Mouse (Mus musculus) right cerebral cortex, postnatal 10 days (tissue): ENCODE data around the gene Zfp385a.
A peak's percentile ranks its signal among the peaks of the same experiment; 100 is the strongest.

Experiments
- DNase-seq, 2 experiments: peaks; one replicate each; pipeline ENCODE4 v3.0.0; 2021; ENCODE audit warnings: low spot score in 2 of 2

Gene Zfp385a

DNA sequence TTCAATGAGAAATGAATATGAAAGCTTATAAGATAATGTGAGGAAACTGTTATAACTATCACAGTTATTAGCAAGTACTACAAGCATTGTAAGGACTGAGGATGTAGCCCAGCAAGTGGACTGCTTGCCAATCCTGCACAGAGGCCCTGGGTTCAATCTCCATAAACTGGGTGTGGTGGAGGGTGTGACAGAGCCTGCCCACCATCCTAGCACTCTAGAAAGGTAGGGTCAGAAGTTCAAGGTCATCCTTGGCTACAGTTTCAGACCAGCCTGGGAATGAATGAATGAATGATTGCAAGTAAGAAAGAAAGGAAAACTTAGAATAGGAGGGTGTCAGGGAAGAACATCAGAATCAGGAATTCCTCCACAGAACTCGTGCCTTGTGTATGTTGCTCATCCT lies 23.9 kb upstream of the Zfp385a start:
- DNase-seq, result no peak

DNA sequence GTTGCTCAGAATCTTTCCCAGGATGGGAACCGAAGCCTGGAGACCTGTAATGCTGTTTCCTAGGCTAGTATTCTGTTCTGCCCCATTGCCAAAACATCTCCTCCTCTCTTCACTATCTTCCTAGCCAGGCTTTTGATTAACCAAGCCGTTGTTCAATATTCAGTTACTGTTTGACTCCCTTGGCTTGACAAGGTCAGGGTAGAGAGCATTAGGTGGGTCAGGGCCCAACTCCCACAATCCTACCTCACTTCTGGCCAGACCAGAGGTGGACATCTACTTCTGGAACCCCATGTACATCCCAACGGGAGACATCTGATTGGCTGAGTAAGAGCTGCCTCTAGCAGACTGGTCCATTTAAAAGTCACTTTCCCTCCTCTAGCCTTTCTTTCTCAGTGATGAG lies 23.1 kb upstream of the Zfp385a start:
- DNase-seq, result no peak

DNA sequence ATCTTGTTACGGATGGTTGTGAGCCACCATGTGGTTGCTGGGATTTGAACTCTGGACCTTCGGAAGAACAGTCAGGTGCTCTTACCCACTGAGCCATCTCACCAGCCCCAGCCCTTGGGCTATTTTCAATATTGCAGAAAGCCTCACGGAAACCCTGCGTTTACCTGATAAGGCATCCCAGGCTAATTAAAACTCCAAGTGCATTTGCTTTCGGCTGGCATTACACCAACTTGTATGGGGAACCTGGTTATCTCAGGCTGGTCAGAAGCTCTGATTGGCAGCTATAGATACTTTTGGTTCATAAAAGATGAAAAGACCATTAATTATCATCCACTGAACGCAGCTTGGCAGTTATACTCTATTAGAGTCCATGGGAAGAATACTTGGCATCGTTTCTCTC lies 22.4 kb upstream of the Zfp385a start:
- no peak for DNase-seq

DNA sequence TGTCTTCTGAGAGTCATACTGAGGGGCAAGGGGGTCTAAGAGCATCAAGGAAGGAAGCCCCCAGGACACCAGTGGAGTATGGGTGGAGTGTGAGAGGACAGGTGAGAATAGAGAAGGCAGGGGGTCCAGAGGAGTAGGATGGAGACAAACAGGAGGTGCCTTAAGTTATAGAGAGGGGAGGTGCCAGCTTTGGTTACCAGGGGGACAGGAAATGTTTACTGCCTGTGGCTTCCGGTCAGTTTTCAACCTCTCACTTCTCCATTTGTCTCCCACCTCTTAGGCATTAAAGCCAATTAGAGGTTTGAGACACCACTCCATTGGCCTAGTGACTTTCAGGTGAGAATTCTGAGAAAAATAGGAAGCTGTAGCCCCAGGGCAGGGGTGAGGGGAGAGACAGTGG lies 21.4 kb upstream of the Zfp385a start:
- DNase-seq, result no peak

DNA sequence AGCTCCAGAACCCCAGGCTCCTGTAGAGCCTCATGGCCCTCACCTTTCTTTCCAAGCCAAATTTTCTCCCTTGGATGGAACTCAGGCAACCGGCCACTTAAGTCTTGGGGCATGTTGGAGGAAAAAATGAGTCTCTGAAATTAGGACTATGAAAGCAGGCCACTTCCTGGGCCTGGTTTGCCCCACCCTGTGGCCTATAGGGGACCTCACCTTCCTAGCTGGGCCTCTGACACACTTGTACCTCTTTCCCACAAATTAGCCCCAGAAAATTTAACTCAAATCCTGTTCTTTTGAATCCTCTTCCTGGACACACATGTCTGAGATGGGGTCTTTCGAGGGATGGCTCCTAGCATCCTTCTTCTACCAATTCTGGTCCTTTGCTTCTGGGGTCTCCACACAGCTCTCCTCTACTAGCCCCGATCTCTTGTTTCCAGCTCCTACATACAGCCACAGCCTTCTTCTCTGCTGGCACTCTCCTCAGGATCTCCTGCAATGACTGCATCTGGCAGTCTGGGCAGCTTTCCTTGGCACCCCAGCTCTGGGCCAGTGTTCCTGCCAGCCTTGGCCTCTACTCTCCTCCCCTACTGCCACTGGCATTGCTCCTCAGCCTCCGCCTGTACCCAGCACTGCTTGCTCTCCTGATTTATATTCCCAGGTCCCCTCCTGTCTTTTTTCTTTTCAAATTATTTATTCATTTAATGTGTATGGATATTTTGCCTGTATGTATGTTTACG lies 20.1 kb upstream of the Zfp385a start:
- DNase-seq, result peak; percentile 75 to 77

DNA sequence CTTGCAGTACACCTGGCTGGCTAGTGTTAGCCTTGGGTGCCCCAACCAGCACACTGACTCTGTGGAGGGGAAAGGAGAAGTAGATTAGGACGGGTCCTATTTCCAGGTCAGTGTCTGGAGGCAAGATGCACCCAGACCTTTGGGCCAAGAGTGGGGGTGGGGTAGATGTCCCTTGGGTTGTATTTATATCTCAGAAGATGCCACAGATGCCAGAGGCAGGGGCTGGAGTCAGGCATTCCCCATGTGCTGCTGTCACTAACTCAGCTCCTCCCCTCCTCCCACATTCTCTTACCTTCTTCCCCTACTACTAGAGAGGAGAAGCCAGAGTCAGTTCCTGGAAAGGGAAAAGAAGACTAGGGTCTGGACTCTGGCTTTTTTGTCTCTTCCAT lies 19.2 kb upstream of the Zfp385a start:
- no peak for DNase-seq

DNA sequence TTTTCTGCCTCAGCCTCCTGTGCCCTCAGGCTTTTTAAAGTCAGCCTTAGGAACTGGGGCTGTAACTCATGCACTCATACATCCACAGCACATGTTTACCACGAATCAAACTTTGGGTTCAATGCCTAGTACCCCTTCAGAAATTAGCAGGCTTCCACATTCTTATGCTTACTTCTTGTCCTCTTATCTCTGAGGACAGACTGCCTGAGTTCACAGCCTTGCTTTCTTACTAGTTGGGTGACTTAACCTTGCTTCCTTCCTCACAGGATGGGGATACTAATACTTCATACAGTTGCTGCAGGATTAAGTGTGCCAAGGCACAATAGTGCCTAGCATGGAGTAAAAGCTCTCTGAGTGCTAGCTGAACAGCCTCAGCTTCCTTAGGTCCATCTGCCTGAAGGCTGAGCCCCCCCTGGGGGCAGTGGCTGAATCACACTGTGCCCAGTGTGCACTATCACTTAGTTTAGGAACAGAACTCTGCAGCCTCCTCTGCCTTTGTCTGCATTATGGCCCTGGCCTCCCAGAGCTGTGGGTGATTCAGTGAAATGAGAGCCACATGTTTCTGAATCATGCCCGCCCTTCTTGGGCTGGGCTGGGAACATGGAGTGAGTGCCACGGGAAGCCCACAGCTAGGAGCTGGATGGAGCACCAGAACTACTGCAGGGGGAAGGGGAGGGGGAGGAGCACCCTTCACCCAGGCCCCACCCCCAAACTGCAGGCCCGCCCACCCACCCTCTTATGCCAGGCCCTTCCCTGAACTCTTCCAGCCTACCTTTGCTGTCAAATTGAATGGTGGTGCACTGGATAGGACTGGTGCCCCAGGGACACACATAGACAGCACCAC lies 18.6 kb upstream of the Zfp385a start:
- no peak for DNase-seq

DNA sequence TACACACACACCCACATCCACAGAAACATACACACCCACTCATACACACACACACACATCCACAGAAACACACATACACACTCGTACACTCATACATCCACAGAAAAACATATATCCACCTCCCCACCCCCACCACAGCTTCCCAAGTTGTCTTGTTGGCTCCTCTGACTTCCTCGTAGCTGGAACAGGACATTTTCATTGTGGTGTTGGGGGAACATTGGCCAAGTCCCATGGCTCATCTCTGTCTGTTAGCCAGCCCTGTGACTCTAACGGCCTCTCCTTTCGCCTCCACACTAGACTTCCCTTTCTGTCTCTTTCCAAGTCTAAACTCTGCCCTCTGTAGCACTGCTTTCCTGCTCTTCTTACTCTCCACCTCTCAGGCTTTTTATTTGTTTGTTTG lies 17.9 kb upstream of the Zfp385a start:
- no peak for DNase-seq

DNA sequence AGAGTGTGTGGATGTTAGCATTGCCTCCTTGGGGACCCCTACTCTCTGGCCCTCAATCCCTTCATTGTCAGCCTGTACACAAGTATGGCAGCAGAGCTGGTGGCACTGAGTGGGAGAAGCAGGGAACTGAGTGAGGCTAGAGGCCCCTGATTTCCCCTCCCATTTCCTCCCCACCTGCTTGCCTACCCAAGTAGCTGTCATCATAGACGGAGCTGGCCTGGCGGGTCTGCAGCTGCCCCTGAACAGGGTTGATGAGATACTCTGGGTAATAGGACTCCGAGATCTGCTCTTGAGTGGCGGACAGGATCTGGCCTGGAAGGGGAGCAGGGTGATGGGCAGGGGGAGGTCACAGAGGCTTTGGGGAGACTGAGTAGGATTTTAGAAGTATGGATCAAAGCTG lies 16.2 kb upstream of the Zfp385a start:
- no peak for DNase-seq

DNA sequence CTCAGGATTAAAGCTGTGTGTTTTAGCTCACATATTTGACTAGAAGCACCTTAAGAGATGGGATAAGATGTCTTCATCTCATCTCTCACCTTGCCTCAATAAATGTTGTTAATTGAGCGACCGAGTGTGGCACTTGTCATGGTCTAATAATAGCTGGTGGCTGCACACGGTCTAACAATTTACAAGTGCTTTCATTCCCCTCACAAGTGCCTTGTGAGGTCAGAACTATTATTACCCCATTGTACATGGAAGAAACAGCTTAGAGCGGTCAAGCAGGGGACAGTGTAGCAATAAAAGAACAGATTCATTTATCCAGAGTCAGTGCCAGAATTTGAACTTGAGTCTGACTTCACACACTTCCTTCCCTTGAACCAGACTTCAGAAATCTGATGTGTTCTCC lies 15.5 kb upstream of the Zfp385a start:
- no peak for DNase-seq

DNA sequence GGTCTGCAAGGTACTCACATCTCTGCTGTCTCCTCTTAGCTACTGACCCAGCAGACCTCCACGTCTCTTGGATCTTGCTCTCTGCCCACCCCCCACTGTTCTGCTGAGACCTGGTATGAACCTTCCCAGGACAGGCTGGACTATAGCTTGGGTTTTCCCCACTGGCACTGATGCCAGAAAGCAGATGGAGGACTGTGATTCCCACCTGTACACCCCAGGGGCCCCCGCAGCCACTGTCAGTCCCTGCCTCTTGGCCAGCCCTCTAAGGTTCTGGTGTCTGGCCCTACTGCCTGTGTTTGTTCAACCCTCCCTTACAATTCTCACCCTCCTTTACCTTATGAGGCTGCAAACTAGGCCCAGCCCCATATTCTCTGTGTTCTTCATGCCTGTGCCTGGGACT lies 14.8 kb upstream of the Zfp385a start:
- no peak for DNase-seq

DNA sequence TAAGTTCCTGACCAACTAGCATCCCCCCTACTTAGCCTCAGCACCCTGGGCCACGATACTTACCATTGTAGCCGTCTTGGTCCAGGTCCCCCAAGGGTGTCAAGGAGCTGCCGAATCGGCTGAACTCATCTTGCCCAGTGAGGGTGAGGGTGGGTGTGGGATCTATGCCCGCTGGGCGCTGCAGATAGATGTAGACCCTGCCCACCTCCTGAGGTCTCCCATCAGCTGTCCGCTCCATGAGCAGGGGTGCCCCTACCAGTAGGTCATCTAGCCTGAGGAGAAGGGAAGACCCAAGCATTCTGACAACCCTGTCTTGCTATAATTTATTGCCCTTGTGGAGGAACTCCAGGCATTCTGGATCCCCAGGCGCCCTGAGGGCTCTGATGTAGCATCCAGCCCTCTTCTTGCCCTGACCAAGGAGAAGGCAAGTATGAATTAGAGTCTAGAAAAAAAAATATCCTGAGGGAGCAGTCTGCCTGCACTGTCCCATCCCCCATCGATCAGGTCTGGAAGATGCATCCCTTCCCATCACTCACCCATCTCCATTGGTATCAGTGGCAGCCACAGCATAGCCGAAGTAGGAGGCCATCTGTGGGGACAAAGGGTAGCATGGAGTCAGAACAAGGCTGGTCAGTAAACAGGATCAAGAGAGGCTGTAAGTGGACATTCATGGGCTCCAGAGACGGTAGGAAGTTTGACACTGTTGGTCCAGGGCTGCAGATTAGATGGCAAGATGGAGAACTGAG lies 13.8 kb upstream of the Zfp385a start:
- DNase-seq, result no peak

DNA sequence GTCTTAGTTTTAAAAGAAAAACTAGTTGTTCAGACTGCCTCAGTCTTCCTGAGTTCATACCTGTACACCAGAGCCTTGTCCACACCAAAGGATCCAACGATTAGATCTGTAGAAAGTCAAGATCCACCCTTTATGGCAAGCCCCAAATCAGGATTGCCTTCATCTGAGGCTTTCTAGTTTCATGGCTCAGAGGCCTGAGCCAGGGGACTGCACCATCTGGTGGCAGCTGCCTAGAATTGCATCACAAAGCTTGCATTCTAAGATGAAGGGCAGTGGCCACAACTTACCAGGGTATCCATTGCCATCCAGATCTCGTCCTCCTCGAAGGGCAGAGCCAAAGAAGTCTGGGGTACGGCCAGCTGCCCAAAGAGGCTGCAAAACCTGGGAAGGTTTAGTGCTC lies 13.0 kb upstream of the Zfp385a start:
- peak; percentile 54 to 70 for DNase-seq

DNA sequence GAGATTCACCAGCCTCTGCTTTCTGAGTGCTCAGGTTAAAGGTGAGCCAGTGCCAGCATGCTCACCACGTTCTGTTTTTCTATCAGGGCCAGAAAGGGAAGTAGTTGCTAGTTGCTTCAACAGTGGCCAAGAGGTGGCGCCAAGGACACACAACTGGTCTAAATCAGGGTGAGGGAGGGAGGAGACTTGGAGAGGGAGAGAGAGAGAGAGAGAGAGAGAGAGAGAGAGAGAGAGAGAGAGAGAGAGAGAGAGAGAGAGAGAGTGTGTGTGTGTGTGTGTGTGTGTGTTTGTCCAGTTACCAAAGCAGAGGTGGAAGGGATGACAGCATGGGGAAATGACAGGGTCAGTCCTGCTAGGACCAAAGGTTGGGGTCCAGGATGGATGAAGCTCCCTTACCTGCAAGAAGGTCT lies 7.4 kb upstream of the Zfp385a start:
- peak; percentile 73 to 82 for DNase-seq

DNA sequence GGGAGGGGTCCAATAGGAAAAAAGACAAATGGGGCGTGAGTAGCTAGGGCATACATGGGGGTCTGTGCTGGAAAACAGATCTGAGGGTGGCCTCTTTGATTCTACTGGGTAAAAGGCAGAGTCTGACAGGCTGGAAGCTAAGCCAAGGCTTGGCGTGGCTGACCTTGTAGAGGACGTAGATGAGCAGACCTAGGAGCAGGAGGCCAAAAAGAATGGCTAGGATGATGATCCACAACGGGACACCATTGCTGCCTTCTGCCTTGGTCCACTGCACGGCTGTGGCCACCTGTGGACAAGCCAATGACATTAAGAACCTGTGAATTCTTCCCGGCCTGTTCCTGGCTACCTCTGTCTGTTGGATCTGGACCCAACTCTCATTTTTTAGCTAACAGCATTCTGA lies 5.9 kb upstream of the Zfp385a start:
- DNase-seq, result no peak

DNA sequence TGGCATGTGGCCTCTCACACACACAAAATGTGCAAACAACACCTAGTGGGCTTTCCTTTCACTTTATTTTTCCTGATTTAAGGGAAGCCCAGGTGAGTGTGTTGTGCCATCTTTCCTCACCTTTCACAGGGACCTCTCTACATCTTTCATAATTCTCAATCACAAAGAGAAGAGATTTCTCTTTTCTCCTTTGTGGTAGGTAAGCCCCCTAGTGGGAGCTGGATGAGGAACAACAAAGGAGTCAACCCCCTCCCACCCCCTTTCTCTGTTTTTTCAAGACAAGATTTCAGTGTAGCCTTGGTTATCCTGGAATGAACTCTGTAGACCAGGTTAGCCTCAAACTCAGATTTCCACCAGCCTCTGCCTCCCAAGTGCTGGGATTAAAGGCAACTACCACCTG lies 3.7 kb upstream of the Zfp385a start:
- no peak for DNase-seq

DNA sequence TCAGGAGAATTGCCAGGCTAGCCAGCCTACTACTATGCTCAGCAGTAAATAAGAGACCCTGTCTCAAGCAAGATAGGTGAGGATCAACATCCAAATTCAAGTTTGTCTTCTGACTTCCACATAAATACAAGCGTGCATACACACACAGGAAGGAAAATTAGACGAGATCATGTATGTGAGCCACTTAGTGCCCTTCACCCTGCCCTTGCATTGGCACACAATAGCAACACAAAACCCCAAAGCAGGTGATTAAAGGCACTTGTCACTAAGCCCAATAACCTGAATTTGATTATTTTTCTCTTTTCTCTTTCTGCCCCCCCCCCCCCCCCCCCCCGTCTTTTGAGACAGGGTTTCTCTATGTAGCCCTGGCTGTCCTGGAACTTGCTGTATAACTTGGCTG lies 3.1 kb upstream of the Zfp385a start:
- DNase-seq, result no peak

DNA sequence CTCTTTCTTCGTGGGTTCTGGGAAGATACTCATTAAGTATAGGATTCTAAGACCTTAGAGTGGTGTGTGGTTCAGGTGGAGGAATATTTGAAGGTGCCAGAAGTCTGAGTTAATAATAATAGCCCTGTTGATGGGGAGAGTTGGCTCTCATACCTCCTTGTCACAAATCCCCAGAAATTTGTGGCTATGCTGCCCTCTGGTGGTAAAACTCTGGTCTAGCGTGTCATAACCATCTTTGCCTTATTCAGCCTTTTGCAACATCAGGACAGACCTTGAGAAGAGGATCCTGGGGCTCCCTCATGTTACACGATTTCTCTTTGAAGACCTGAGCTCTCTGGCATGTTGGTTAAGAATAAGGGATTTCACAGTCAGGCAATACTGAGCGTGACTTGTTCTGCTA lies 2.5 kb upstream of the Zfp385a start:
- DNase-seq, result peak; percentile 79 to 87

DNA sequence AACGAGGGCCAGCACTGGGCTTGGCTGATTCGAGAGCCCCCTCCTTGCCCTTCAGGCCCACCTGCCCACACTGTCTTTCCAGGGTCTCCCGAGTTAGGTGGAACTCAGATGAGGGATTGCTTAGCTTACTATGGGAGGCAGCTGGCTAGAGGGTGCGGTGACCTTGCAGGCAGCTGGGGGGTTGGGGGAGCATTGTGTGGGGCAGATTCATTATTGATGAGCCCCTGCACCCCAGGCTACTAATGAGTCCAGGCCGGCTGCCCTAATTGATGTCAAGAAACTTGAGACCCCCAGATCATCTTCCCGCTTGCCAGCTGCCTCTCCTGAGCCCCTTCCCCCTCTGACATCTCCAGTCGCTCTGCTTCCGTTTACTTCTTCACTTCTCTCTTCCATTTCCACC lies 1.7 kb upstream of the Zfp385a start:
- DNase-seq, result peak in 1 of 2 experiments; percentile 35

DNA sequence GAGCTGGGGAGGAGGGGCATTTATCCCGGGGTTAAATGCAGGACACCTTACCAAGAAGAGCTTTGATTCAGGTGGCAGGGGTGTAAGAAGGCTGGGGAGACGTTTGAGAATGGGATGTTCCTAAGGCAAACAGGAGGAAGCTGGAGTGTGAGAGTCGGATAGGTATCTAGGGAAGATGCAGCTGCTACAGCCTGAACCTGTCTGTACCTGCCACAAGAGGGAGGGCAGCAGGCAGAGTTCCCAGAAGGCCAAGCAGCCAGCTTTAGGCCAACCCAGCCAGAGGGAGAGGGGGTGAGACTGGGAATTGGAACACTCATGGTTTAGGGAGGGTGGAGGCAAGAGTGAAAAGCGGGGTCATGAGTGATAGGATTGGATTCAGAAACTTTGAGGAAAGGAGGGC lies 893 bp upstream of the Zfp385a start:
- peak in 1 of 2 experiments; percentile 47 for DNase-seq

DNA sequence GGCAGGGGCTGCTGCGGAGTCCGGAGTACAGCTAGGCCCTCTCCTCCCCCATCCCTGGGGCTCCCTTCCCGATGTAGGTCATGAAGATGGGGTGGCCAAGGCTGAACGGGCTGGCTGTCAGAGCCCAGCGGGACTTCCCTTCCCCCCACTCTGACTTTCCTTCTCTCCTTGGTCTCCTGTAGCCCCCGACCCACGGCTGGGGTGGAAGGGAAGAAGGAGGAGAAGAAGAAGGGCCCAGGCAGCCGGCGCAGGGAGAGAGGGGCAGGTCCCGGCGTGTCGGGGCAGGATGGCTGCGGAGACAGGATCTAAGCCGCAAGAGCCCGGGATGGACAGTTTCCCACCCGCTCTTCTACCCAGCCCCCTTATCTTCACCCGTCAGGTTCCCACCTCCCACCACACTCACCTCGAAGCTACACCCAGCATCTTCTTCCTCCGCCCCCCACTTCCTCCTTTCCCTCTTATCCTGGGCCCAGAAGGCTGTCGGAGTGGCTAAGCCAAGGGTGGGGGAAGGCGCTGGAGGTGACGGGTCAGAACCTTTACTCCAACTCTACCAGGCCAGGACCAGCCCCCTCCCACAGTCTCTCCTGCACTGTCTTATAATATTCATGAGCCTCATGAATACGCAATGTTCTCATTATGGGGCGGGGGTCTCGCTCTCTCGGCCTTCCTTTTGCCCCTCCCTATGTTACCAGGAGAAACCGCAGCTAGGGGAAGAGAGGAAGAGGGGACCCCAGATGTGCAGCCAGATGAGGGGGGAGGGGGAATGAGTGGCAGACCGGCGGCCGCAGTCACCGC lies 530 bp downstream of the Zfp385a start:
- peak in 1 of 2 experiments; percentile 56 for DNase-seq

DNA sequence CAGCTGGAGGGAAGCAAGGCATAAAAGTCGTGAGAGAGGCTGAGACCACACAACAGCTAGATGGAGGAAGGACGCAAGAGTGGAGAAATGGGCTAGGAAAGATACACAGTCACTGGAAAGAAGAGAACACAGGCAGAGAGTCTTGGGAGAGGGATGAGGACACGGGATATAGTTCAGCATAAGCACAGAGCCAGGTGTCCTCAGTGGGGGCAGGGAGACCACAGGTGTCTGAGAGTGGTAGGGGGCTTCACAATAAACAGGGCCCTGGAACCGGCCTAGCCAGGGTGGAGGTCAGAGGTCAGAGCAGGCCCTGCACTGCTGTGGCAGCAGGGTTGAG lies 1.1 kb downstream of the Zfp385a start:
- peak in 1 of 2 experiments; percentile 51 for DNase-seq
